Mouse (Mus musculus) MEL-GATA-1-ER (cell line): ENCODE data around the gene Olfr1329.
"Not testable (repeated sequence)": the region's sequence is repeated elsewhere in the genome, so short reads cannot be mapped to it uniquely, and the experiment has no call there.

Experiments
- DNase-seq: peaks from one replicate; pipeline ENCODE4 v3.0.0-alpha.2; 2012; ENCODE audit warnings: low read depth; ENCODE audit errors: extremely low read depth

Gene Olfr1329

DNA sequence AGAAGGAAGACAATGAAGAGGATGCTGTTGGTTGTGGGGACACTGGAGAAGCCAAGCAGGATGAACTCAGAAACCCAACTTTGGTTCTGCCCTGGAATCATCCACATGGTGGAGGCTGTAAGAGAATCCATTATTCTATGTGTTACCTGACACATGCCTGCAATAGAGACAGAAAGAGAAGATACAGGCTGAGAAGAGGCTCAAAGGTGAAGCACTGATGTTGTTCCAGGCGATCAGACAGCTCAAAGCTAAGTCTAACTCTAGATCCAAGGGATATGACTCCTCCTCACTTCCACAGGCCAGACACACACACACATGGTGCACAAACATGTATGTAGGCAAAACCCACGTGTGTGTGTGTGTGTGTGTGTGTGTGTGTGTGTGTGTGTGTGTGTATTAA is at the start of gene Olfr1329:
Gene Olfr1329, minus strand, starts transcription at position 101 of the 400 bp plus-strand sequence.
- not testable (repeated sequence) for DNase-seq

- DNase-seq, result no peak
These were observed 43.9 kb upstream of the Olfr1329 start, which contains the start of gene Lao1 for GRCm38 (mm10) chr4:118961141-118961628. TSS of gene Lao1 (plus strand) at chr4:118961578.

GRCm38 (mm10) chr4:118958812-118959211 is 41.5 kb upstream of the Olfr1329 start:
- no peak for DNase-seq

DNA sequence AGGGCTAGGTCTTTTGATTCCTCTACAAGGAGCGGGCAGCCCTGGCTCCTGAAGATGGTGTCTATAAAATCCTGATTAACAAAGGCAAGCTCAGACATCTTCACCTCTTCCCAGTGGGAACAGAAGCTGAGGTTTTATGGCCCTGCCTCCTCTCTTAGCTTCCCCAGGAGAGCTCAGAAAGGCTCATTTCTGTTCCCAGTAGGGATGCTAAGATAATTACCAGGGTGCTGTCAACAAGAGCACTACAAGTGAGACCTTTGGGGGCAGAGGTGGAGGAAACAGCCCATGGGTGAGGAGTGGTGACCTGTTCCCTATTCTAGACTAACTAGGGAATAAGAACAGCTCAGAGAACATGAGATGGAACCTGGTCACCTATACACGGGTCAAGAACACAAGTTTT is 21.2 kb upstream of the Olfr1329 start, which contains the start of gene Olfr1328:
Gene Olfr1328, minus strand, starts transcription at position 101 of the 400 bp plus-strand sequence.
- DNase-seq, result no peak

GRCm38 (mm10) chr4:118931326-118931725 is 14.1 kb upstream of the Olfr1329 start:
- not testable (repeated sequence) for DNase-seq

DNA sequence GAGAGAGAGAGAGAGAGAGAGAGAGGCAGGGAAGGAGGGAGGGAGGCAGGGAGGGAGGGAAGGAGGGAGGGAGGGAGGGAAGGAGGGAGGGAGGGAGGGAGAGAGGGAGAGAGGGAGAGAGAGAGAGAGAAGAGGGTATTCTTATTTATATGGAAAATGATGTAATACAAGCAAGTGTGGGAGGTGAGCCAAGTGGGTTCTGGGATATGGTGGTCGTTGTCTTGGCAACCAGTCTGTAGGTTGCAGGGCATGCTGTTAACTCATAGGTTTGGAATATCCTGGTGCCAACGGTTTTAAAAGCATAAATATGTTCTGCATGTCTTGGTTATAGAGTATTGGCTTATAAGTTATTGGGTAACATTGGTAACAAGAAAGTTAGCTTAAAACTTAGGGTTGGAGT is 15.3 kb downstream of the Olfr1329 start:
- no peak for DNase-seq

DNA sequence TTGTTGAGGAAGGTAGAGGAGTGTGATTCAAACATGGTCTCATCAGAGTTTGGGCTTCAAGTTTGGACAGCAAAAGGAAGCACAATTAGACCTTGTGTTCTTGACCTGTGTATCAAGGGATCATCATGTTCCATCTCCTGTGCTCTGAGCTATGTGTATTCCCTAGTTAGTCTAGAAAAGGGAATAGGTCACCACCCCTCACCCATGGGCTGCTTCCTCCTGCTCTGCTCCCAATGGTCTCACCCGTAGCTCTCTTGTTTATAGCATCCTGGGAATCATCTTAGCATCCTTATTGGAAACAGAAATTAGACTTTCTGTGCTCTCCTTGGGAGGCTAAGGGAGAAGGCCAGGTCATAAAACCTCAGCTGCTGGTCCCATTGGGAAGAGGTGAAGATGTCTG is 29.0 kb downstream of the Olfr1329 start, which contains the start of gene Olfr1330:
Gene Olfr1330, plus strand, starts transcription at position 301 of the 400 bp plus-strand sequence.
- DNase-seq, result no peak

DNA sequence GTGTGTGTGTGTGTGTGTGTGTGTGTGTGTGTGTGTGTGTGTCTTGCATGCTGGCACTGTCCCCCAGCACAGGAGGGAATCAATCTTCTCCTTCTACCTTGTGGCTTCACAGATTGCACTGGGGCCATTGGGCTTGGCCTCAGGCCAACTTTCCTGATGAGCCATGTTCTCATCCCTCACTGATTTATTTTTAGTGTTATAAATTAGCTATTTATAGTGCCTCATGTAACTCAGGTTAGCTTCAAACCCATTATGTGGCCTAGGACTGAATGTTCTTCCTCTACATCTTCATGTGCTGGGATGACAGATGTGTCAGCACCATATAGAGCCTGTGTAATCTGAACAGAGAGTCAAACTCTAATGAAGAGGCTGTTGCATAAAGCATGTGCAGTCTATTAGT is 49.7 kb downstream of the Olfr1329 start:
- DNase-seq, result no peak
